Mouse (Mus musculus) urinary bladder, adult 2 months (tissue): ENCODE measurements around the gene Vps72. TPM values are rescaled to one million over a fixed set of nuclear protein-coding genes. Genes with fewer than 3 reads are reported as not detected.
"Not testable (repeated sequence)": the region's sequence is repeated elsewhere in the genome, so short reads cannot be mapped to it uniquely, and the experiment has no call there.

Experiments
- DNase-seq: peaks from one replicate; pipeline ENCODE4 v3.0.0; 2022; ENCODE audit warnings: low spot score
- polyA plus RNA-seq: library from polyadenylated mRNA; depleted of rRNA; stranded (reverse); fragments of >200 nt; gene quantifications from 2 replicates; pipeline ENCODE4 v1.2.3, GENCODE M21; 2012

Gene Vps72
- polyA plus RNA-seq, 1 experiment: 76.2 TPM

- DNase-seq: no peak
These were observed 22.9 kb downstream of the Vps72 start, which contains the start of the genes Scnm1 and Lysmd1 for GRCm38 (mm10) chr3:95133680-95134101. Gene Scnm1 (minus strand): TSS chr3:95134011. Gene Lysmd1 (plus strand): TSS chr3:95134088.

- DNase-seq: not testable (repeated sequence)
These were observed 23.3 kb downstream of the Vps72 start for GRCm38 (mm10) chr3:95134133-95134532.

GRCm38 (mm10) chr3:95135023-95135422 is 24.2 kb downstream of the Vps72 start:
- DNase-seq: no peak

GRCm38 (mm10) chr3:95135433-95136052 is 24.7 kb downstream of the Vps72 start:
- no peak for DNase-seq

GRCm38 (mm10) chr3:95136336-95136735 is 25.5 kb downstream of the Vps72 start:
- no peak for DNase-seq

- DNase-seq: no peak
These were observed 28.9 kb downstream of the Vps72 start for GRCm38 (mm10) chr3:95139586-95140288.

GRCm38 (mm10) chr3:95140289-95140595 is 29.4 kb downstream of the Vps72 start:
- no peak for DNase-seq

- DNase-seq: no peak
These were observed 30.0 kb downstream of the Vps72 start for GRCm38 (mm10) chr3:95140795-95141194.

GRCm38 (mm10) chr3:95141474-95141873 is 30.7 kb downstream of the Vps72 start:
- DNase-seq: no peak

- no peak for DNase-seq
These were observed 31.3 kb downstream of the Vps72 start, which contains the start of gene Tnfaip8l2 for GRCm38 (mm10) chr3:95141952-95142616. Gene Tnfaip8l2 (minus strand): TSS chr3:95142360.

- peak; percentile 71 for DNase-seq
These were observed 31.8 kb downstream of the Vps72 start for GRCm38 (mm10) chr3:95142617-95143011.

GRCm38 (mm10) chr3:95147924-95148323 is 37.1 kb downstream of the Vps72 start:
- DNase-seq: no peak

- DNase-seq: no peak
These were observed 43.1 kb downstream of the Vps72 start for GRCm38 (mm10) chr3:95153874-95154273.

GRCm38 (mm10) chr3:95159511-95159986 is 48.7 kb downstream of the Vps72 start:
- DNase-seq: no peak

GRCm38 (mm10) chr3:95159987-95160963 is 49.5 kb downstream of the Vps72 start, which contains the start of gene Sema6c:
Gene Sema6c (plus strand): TSS chr3:95160457.
- peak; percentile 74 for DNase-seq

- DNase-seq: no peak
These were observed 50.3 kb downstream of the Vps72 start for GRCm38 (mm10) chr3:95161041-95161551.

- no peak for DNase-seq
These were observed 51.0 kb downstream of the Vps72 start for GRCm38 (mm10) chr3:95161618-95162344.

GRCm38 (mm10) chr3:95162345-95162628 is 51.5 kb downstream of the Vps72 start:
- no peak for DNase-seq

GRCm38 (mm10) chr3:95163419-95164255 is 52.8 kb downstream of the Vps72 start:
- no peak for DNase-seq

GRCm38 (mm10) chr3:95164256-95164550 is 53.4 kb downstream of the Vps72 start:
- DNase-seq: no peak
